Mouse (Mus musculus) heart, adult 2 months (tissue): Measurements from ENCODE around the gene Bco2.

ENCODE experiments used
- CTCF ChIP-seq: fragments of 200-600 bp; IDR thresholded peaks from 2 replicates; pipeline ENCODE4 v1.8.1; 2022; ENCODE audit warnings: antibody characterized with exemption, mild to moderate bottlenecking, moderate library complexity
- POLR2A ChIP-seq: fragments of 200-500 bp; IDR thresholded peaks from 2 replicates; pipeline ENCODE4 v1.6.1; 2011; ENCODE audit warnings: mild to moderate bottlenecking, low read depth, low read length, control low read depth; ENCODE audit not compliant: insufficient read depth

DNA sequence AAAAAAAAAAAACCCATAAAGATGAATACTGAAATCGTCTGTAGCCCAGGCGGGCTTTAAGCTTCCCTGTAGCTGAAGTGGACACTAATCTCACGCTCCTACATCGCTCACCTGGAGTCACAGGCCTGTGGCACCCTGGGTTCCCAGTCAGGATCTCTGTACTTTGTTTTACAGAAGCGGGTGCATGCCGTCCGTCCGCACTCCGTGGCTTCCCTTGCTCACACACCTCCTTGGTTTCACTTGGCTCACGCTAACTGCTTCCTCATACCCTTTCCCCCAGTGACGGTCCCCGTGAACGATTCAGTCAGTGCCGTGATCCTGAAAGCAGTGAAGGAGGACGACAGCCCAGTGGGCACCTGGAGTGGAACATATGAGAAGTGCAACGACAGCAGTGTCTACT, 56.2 kb downstream of the Bco2 start:
- no peak for TF ChIP-seq CTCF
- no peak for TF ChIP-seq POLR2A
